Mouse (Mus musculus) bone marrow macrophage, adult 2 months (primary cell): ENCODE measurements around the gene Aff3.

Experiments used
- CTCF ChIP-seq: IDR thresholded peaks from 2 replicates; pipeline ENCODE4 v1.5.1; 2012; ENCODE audit warnings: low read depth, mild to moderate bottlenecking, low read length, moderate library complexity
- POLR2A ChIP-seq: IDR thresholded peaks from 2 replicates; pipeline ENCODE4 v1.6.1; 2012; ENCODE audit warnings: mild to moderate bottlenecking, low read depth, low read length, borderline replicate concordance

- no peak for TF ChIP-seq POLR2A
- TF ChIP-seq CTCF, result no peak
Observed at GRCm38 (mm10) chr1:38252031-38252765, 412.6 kb downstream of the Aff3 start.
